Mouse (Mus musculus) kidney, adult 11 months (tissue): ENCODE measurements at regions not wholly inside any gene's neighbourhood (a gene's known extent, or its start where the extent isn't known, plus 50 kb on each side); places are given as distances from the start of the nearest gene placed in this dataset.

Source experiments
- DNase-seq: peaks from one replicate; pipeline ENCODE4 v3.0.0; 2022

GRCm38 (mm10) chr3:120733332-120733731 lies 438.2 kb downstream of the Rwdd3 start:
- no peak for DNase-seq

GRCm38 (mm10) chr3:120732391-120732790 lies 439.1 kb downstream of the Rwdd3 start:
- no peak for DNase-seq

DNA sequence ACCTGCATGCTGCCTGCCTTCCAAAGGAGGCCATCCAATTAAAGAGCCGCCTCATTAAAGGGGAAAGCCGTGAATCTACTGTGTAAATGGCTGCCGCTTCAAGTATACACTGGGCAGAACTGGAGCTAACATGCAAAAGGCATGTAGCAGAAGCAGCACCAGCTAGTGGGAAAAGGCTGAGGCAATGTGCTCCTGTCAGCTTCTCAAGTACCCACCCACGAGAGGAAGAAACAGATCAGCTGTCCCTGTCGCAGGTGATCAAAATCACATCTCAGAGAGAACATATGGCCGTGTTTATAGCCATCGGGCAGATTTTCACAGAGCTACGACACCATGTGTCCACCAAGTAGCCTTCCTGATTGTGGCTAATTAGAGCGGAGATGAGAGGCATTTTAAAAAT lies 440.2 kb downstream of the Rwdd3 start:
- DNase-seq = no peak

DNA sequence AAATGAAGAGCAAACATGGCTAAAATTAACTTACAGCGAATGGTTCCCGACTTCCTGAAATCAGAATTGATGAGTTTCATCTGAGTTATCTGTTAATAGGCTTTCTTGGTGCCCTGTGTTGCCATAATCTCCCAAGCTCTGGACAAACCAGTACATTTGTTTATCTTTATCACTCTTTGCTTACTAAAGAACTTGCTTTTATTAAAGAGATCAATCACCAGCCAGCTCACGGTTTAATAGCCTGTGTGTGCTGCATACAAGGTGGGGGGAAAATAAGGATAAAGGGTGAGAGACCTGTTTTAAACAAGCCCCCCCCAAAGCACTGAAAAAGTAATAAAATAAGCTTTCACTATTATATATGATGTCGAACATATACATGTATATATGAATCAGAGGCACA lies 441.3 kb downstream of the Rwdd3 start:
- DNase-seq = no peak

DNA sequence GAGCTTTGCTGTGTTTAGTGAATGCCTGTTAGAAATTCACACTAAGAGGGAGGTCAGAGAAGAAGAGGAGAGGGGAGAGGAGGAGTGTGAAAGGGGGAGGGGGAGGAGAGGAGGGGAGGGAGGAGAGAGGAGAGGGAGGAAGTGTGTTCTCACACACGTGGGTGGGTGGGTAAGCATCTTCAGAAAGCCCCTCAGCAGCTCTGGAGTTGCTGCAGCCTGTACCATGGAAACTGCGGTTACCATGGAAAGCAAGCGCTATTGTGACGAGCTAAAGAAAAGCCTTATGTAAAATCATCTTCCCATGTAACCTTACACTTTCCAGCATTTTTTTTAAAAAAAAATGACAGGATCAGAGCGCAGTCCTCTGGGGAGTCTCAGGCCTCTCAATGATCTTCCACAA lies 441.8 kb downstream of the Rwdd3 start:
- no peak for DNase-seq

- no peak for DNase-seq
Measured at GRCm38 (mm10) chr3:120685227-120685626, 486.3 kb downstream of the Rwdd3 start.

GRCm38 (mm10) chr3:120675906-120676305 lies 495.6 kb downstream of the Rwdd3 start:
- DNase-seq = no peak

- DNase-seq = no peak
Measured at GRCm38 (mm10) chr3:120668654-120669053, 502.8 kb downstream of the Rwdd3 start.

DNA sequence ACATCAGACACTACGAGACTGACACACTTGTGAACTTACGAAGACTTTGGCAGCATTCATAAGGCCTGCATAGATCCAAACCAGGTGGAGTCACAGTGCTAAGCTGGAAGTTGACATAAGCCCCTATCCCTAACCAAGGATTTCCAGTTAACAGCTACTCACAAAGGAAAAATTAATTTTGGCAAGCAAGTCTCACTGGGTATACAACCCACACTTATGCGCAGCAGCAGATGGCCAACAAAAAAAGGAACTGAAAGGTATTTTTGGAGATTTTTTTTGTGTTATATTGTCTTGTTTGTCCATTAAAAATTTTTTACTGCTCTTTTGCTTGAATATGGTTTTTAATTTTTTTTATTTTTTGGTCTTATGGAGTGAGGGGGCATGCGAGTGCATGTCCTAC lies 509.0 kb downstream of the Rwdd3 start:
- no peak for DNase-seq

DNA sequence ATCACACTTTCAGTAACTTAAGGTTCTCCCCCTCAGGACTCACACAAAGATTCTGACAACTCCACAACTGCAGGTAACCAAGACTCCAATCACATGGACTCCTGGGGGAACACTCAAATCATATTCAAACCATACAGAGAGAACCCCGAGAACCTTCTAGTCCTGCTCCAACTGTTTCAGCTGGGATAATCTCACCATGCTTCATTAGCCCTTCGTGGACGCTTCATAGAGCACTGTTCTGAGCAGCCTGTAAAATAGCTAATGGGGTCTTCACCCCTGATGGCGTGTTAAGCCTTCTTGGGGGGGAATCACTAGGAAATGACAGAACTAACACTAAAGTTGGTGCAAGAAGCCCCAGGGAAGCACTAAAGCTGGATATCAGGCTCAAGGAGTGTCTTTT lies 510.7 kb downstream of the Rwdd3 start:
- DNase-seq = no peak

DNA sequence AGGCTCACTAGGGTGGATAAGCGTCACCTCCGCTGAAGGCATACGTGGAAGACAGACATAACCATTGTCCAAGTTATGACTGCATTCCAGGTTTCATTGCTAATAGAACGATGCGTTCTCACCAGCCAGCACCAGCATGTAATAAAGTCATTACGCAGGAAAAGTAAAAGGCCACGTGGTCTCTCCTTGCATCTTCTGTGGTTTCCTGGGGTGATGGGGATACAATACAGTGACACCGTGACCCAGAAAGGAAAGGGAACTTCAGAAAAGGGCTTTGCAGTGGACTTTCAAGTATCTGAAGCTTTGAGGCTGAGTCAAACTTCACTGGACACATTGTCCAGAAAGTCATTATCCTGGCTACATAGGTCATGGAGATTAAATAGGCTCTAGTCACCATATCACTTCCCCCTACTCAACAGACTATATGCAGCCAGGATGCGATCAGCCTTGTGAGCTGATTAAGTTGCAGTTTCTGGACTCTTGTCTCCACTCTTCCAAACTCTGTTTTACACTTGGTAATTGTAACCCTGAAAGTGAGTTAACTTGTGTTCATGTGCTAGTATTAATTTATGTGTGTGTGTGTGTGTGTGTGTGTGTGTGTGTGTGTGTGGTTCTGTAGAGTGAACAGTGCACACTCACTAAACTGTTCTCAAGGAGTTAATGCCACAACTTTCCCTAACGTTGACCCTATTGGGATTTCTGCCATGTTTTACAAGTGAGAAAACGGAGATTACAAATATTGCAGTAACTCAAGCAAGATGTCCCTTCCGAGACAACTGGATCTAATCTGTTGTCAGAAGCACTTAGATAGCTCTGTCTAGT lies 522.2 kb downstream of the Rwdd3 start:
- DNase-seq = no peak

DNA sequence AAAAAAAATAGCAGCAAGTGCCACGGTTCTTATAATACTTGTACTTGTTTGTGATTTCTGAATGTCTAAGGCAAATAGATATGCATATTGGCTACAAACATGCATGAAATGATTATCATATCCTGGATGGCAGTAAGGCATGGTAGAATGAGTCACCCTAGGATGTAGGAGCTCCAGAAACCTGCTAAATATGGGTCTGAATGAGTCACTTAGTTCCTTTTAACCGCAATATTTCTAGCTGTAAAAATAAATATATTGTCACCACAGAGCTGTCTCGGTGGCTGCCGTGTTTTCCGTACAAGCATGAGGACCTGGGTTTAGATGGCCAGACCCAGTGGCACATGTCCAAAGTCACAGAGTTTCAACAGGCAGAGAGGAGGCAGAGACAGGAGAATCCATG lies 523.1 kb downstream of the Rwdd3 start:
- DNase-seq = no peak

DNA sequence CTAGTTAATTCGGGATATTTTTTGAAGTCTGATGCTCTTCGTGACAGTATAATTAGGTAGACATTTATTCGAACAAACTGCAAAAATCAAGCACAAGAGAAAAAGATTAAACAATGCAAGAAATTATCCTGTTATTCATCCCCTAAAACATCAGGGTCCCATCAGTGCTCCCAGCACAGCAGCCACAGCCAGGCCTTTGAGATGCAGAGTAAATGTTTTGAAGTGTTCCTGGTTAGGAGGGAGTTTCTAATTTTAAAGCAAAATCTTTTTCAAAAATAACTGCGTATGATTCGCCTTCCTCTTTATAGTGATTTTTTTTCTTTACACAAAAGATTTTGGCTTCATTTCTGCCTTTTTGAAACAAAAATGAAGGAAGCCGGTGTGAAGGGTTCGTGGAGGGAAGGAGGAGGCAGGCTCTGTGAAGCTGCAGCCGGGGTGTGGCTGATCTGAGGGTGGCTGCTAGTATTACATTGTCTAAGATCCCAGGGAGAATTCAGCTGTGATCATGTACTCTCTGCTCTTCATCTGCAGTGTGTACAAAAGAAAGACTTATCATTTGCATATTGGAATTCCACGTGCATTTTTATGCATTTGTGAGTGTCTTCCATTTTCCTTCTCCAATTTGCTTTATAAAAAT lies 534.7 kb downstream of the Rwdd3 start:
- no peak for DNase-seq

DNA sequence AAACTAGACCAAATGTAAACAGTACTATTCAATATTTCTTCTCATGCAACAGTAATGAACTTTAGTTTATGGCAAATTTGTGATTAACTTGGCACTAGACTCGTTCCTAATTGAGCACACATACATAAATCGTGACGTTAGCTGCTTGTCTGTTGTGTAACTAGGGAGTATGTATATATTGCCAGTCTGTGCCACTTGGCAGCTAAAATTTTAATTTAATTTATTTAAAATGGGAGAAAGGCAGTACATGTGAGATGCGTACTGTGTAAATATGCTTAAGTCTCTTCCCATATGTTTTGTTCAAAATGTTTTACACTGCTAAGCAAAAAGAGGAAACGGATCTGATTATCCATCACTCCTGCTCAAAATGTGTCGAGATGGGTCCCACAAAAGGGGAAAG lies 553.1 kb downstream of the Rwdd3 start:
- DNase-seq = no peak

DNA sequence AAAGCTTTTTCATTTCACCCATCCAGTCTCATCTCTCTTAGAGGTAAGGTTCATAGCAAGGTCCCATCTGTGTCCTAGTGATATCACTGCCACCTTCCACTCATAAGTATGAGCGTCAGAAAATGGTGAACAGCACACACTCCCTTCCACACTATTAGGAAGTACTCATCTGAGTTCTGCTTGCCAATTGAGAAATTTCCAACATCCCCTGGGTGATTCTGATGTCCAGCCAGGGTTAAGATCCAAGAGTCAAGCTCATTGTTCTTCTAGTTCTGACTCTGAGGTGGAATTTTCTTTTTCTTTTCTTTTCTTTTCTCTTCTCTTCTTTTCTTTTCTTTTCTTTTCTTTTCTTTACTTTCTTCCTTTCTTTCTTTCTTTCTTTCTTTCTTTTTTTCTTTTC lies 577.3 kb downstream of the Rwdd3 start:
- DNase-seq = no peak

- no peak for DNase-seq
Measured at GRCm38 (mm10) chr3:120591183-120591582, 580.3 kb downstream of the Rwdd3 start.

GRCm38 (mm10) chr3:120570806-120571425 lies 600.6 kb downstream of the Rwdd3 start:
- DNase-seq = no peak

DNA sequence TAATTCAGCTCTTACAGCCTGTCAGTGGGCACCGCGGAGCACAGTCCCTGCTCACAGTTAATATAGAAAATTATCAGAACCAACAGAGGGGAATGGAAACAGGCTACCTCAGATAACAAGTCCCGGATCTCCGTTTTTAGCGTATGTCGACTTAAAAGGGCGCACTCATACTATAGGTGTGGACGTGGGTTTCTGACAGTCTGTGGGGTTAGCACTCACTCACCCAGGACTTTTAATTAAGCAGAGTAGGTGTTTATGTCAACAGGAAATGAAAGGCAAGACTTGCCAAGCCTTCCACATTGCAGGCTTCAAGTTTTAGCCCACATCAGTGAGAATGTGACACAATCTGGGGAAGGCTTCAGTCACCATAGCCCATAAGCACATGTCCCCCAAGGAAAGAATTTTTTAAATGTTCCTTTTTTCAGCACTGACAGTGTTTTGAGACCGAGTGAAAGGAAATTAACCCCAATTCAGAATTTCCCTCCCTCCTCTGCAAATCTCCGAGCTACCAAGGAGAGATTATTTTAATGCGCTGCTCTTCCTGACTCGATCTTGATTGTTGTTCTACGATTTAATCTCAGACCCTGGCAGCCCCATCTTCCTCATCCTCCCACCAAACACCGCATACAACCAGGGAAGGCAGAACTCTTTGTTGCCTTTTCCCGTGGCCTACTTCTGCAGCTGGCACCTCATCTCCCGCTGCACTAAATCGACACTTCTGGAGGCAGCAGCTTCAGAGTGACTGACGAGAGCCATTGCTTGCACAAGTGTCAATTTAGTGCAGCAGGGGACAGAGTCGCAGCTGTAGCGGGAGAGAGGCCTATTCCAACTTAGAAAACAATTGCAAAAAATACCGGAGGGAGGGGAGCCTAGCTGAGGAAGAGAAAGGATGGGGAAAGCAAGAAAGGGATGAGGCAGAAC lies 629.7 kb downstream of the Rwdd3 start:
- DNase-seq = no peak

DNA sequence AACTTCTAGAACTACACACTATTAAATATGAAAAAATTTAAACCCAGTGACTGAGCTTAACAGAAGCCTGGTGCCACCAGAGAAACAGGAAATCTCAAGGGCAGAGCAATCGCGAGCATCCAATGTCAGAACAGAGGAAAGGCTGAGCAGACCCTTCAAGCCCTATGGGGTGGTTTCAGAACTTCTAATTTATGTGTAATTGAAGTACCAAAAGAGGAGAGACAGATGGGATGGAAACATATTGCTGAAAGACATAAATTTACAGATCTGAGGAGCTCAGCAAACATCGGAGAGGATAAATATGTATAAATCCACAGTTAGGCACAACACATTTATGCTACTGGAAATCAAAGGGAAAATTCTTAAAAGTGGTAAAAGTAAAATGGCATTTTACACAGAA lies 637.6 kb downstream of the Rwdd3 start:
- DNase-seq = no peak

DNA sequence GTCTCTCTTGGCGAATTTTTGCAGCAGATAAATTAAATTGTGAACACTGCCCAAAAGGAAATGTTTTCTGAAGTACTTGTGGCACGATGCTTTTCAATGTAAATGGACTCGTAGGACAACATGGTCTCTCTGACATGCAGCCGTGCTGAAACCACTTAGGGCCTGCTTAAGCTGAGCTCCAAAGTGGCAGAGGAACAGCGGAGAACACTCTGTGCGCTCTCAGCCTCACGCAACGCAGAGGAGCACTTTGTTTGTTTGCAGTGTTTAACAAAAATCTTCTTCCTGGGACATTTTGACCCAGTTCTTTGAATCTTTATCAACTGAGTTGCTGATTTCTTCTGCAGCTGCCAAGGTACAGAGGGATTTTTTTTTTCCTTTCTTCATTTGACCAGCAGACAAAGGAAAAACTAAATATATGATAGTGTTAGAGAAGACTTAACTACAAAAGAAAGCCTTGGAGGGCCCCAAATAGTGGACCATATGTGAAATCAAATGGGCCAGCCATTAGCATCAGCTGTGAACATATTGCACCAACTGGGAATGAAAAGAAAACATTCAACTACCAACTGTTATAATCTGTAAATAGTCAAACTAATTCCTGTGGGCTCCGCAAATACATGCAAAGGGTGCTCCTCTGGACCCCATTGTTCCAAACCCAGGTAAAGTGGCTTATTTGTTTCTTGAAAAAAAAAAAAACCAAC lies 639.5 kb downstream of the Rwdd3 start:
- no peak for DNase-seq

- no peak for DNase-seq
Measured at GRCm38 (mm10) chr3:120511651-120512050, 659.8 kb downstream of the Rwdd3 start.

DNA sequence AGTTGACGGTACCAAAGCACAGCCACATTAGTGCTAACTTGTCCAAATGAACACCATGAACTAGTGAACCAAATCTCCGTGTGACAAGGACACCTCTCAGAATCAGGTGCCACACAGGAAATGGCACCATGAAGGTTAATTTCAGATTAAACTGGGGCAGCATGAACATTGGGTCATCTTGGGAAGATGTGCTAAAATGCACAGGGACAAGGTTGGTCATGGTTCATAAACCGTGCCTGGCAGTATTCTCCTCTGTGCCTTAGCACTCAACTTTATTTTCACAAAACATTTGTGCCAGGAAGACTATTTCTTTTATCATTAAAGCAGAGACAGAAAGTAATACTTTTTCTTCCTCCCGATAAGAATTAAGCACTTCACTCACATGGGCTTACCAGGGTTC lies 672.6 kb downstream of the Rwdd3 start:
- no peak for DNase-seq

- no peak for DNase-seq
Measured at GRCm38 (mm10) chr3:120477934-120478333, 693.6 kb downstream of the Rwdd3 start.
